Mouse (Mus musculus) stomach, postnatal 0 days (tissue): ENCODE results near the gene Znrd1as. TPM values are rescaled to one million over a fixed set of nuclear protein-coding genes. Genes with fewer than 3 reads are reported as not detected.

Experiments used
- ATAC-seq: fragments of 200-750 bp; cut with Nextera tagmentation; 2 replicates; pipeline ENCODE4 v1.8.0; 2017; ENCODE audit not compliant: low FRiP score, low TSS enrichment
- DNase-seq: peaks from one replicate; pipeline ENCODE4 v3.0.0-alpha.2; 2016; ENCODE audit warnings: low spot score
- H3K27ac ChIP-seq: fragments of 300-500 bp; sonication (generic); replicated peaks from 2 replicates; pipeline ENCODE4 v1.5.1; 2014; ENCODE audit warnings: mild to moderate bottlenecking, control low read depth
- H3K27me3 ChIP-seq: fragments of 300-500 bp; sonication (generic); 2 replicates; pipeline ENCODE4 v1.6.1; 2014; ENCODE audit warnings: low read length; ENCODE audit not compliant: control insufficient read depth, insufficient read depth
- H3K36me3 ChIP-seq: fragments of 300-500 bp; sonication (generic); 2 replicates; pipeline ENCODE4 v1.6.1; 2014; ENCODE audit warnings: low read length, mixed read lengths; ENCODE audit not compliant: control insufficient read depth, insufficient read depth
- H3K4me1 ChIP-seq: fragments of 300-500 bp; sonication (generic); replicated peaks from 2 replicates; pipeline ENCODE4 v1.6.1; 2014; ENCODE audit warnings: antibody characterized with exemption; ENCODE audit not compliant: control insufficient read depth, insufficient read depth
- H3K4me2 ChIP-seq: fragments of 300-500 bp; sonication (generic); replicated peaks from 2 replicates; pipeline ENCODE4 v1.6.1; 2014; ENCODE audit warnings: low read depth, mild to moderate bottlenecking, control low read depth, moderate library complexity
- H3K4me3 ChIP-seq: fragments of 300-500 bp; sonication (generic); 2 replicates; pipeline ENCODE4 v1.5.1; 2014; ENCODE audit warnings: low read depth, low read length, control low read depth
- H3K9ac ChIP-seq: fragments of 300-500 bp; sonication (generic); 2 replicates; pipeline ENCODE4 v1.6.1; 2014; ENCODE audit warnings: mild to moderate bottlenecking, low read length, control low read depth, mixed read lengths
- H3K9me3 ChIP-seq: fragments of 300-500 bp; sonication (generic); 2 replicates; pipeline ENCODE4 v1.6.1; 2016; ENCODE audit warnings: low read length; ENCODE audit not compliant: control insufficient read depth
- CTCF ChIP-seq: IDR thresholded peaks from 2 replicates; pipeline ENCODE4 v1.5.1; 2016; ENCODE audit warnings: antibody characterized with exemption, low read depth, mild to moderate bottlenecking, moderate library complexity
- EP300 ChIP-seq: optimal IDR thresholded peaks from 2 replicates; pipeline ENCODE3; 2016; ENCODE audit warnings: antibody characterized with exemption
- WGBS: fragments of 180-500 bp; shearing (Covaris S2); extraction: QIAGEN DNeasy Blood & Tissue Kit; methylation state at CpG from one replicate; pipeline ENCODE4 v1.1.7; 2014; 5-methylcytosine and 5-hydroxymethylcytosine counted together
- polyA plus RNA-seq: library from polyadenylated mRNA; unstranded; fragments of >200 nt; fragmentation: Nextera tagmentation; extraction: Ambion mirVana; gene quantifications from 2 replicates; pipeline ENCODE4 v1.2.1, GENCODE M21; 2015

The Znrd1as gene
- polyA plus RNA-seq, 1 experiment from 2014 or later, result 4.5 TPM

- 86% methylated on average over 1 of the region's 1 CpGs for WGBS
- no peaks in the 10 kb centered on the region for H3K27me3 ChIP-seq
- no peak overlapping the region for H3K4me3 ChIP-seq
- H3K36me3 ChIP-seq, result no peaks in the 10 kb centered on the region
- TF ChIP-seq EP300, result no peak
- TF ChIP-seq CTCF, result no peak
- H3K4me1 ChIP-seq, result no peaks in the 10 kb centered on the region; the same call in 1 of the 2 replicates
- H3K9me3 ChIP-seq, result no peaks in the 10 kb centered on the region
- H3K27ac ChIP-seq, result no peak overlapping the region
- H3K9ac ChIP-seq, result no peak overlapping the region
- no peak for ATAC-seq
- DNase-seq, result no peak
- H3K4me2 ChIP-seq, result no peak overlapping the region
Measured at GRCm38 (mm10) chr17:36953062-36953461, 5.3 kb upstream of the Znrd1as start.

DNA sequence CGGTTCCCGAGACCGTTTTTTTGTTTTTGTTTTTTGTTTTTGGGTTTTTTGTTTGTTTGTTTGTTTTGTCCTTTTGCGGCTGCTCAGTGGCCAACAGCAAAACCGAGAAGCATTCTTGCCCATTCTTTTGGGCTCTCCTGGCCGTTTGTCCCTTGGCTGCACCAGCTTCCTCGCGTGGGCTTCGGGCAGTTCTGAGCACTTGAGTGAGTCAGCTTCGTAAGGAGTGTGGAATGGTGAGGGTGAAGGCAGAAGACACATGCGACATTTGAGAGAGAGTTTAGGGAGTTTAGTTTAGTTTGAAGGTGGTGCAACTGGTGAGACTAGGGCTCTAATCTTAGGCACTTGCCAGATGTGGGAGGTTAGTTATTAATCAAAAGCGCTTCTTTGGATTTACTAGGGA is 492 bp downstream of the Znrd1as start:
- Histone ChIP-seq H3K9me3 (no peaks in the 10 kb centered on the region), H3K4me2 (peak overlapping the region; percentile 81), H3K4me1 (no peaks in the 10 kb centered on the region; the same call in none of the 2 replicates), H3K4me3 (peak overlapping the region; percentile 70), H3K27me3 (no peaks in the 10 kb centered on the region), H3K36me3 (no peaks in the 10 kb centered on the region), H3K9ac (peak overlapping the region; percentile 76), H3K27ac (peak overlapping the region; percentile 78)
- TF ChIP-seq EP300 (no peak), CTCF (no peak)
- peak; percentile 29 for DNase-seq
- WGBS, result 6% methylated on average over 12 of the region's 12 CpGs
- no peak for ATAC-seq

GRCm38 (mm10) chr17:36961125-36961524 is 2.7 kb downstream of the Znrd1as start:
- DNase-seq (no peak), ATAC-seq (no peak)
- Histone ChIP-seq H3K27me3 (no peaks in the 10 kb centered on the region), H3K4me3 (no peak overlapping the region), H3K27ac (no peak overlapping the region), H3K36me3 (no peaks in the 10 kb centered on the region), H3K4me1 (no peaks in the 10 kb centered on the region; the same call in none of the 2 replicates), H3K9me3 (no peaks in the 10 kb centered on the region), H3K9ac (no peak overlapping the region), H3K4me2 (no peak overlapping the region)
- TF ChIP-seq CTCF (peak; percentile 37; the same call in 1 of the 2 replicates), EP300 (no peak)
- 44% methylated on average over 1 of the region's 1 CpGs for WGBS

DNA sequence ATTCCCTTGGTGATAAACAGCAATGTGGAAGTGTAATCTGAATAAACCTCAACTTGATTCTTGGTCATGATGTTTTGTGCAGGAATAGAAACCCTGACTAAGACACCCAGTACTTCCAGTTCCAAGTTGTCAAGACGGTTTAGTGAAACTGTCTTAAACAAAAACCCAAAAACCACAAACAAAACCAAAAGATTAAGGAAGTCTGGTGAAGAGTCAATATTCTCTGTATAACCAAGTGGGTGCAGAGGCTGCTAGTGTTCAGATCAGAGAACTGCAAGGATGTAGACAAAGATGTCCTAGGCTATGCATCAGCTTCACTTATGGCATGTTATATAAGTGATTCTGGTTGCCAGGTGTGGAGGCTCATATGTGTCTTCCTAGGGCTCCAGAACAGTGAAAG is 8.5 kb downstream of the Znrd1as start:
- Histone ChIP-seq H3K27ac (no peak overlapping the region), H3K4me1 (no peaks in the 10 kb centered on the region), H3K27me3 (no peaks in the 10 kb centered on the region), H3K4me3 (no peak overlapping the region), H3K36me3 (no peaks in the 10 kb centered on the region), H3K9ac (no peak overlapping the region), H3K9me3 (no peaks in the 10 kb centered on the region), H3K4me2 (no peak overlapping the region)
- TF ChIP-seq CTCF, result no peak
- ATAC-seq, result no peak
- WGBS, result 65% methylated on average over 1 of the region's 1 CpGs
- no peak for DNase-seq

GRCm38 (mm10) chr17:36970316-36970890 is 12.0 kb downstream of the Znrd1as start:
- no peak for ATAC-seq
- H3K36me3 ChIP-seq, result no peaks in the 10 kb centered on the region
- no peak overlapping the region for H3K27ac ChIP-seq
- H3K9me3 ChIP-seq, result no peaks in the 10 kb centered on the region
- no peaks in the 10 kb centered on the region for H3K27me3 ChIP-seq
- no peak for DNase-seq
- no peak overlapping the region for H3K4me2 ChIP-seq
- no peak overlapping the region for H3K4me3 ChIP-seq
- no peak for TF ChIP-seq CTCF
- no peak for TF ChIP-seq EP300
- H3K4me1 ChIP-seq, result no peaks in the 10 kb centered on the region
- no peak overlapping the region for H3K9ac ChIP-seq
- 71% methylated on average over 14 of the region's 14 CpGs for WGBS

DNA sequence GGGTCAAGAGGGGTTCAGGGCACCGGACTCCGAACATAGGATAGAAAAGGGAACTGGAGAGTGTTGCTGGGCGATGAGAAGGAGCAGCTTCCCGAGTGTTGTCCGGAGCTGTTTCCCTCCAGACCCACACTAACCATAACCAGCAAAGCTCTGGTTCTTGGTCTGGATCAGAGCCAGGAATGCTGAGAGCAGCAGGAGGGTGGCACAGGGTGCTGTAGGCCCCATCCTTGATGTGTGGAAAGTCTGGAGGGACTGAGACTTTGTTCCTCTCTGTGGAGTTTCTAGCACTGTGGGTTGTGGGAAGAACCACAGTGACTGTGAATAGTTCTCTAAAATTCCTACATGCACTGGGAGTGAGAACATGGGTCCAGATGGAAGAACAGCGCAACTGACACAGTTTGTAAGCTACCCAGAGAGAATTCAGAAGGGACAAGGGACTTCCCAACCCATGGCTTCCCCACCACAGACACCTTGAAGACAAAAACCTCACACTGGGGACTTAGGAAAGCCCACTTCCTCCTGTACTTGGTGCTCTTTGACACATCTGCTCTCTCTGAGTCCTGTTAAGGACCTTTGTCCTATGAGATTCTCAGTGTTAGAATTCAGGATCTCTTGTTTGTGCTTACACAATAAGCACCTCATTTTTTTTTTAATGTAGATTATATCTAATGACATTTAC is 12.9 kb downstream of the Znrd1as start:
- H3K4me1 ChIP-seq, result no peaks in the 10 kb centered on the region
- H3K27ac ChIP-seq, result no peak overlapping the region
- WGBS, result 86% methylated on average over 6 of the region's 6 CpGs
- H3K9ac ChIP-seq, result no peak overlapping the region
- no peak overlapping the region for H3K4me2 ChIP-seq
- H3K27me3 ChIP-seq, result no peaks in the 10 kb centered on the region
- ATAC-seq, result no peak
- TF ChIP-seq EP300, result no peak
- TF ChIP-seq CTCF, result no peak
- H3K4me3 ChIP-seq, result no peak overlapping the region
- no peaks in the 10 kb centered on the region for H3K9me3 ChIP-seq
- DNase-seq, result no peak
- no peaks in the 10 kb centered on the region for H3K36me3 ChIP-seq
